Mouse (Mus musculus) CH12.LX (cell line): ENCODE data around the gene Zbtb11.

Experiments
- CTCF ChIP-seq, 2 experiments: IDR thresholded peaks in 1 of 2; conservative IDR thresholded peaks in 1 of 2; 2 replicates each; pipeline ENCODE4 v1.5.1; 2011 to 2012; ENCODE audit warnings: low read depth in 2 of 2, low read length in 2 of 2, improper control_type of control experiment in 1 of 2, inconsistent platforms in 1 of 2, mild to moderate bottlenecking in 1 of 2, moderate library complexity in 1 of 2
- E2F4 ChIP-seq: IDR thresholded peaks from 2 replicates; pipeline ENCODE4 v1.6.1; 2011; ENCODE audit warnings: low read depth, low read length, improper control_type of control experiment; ENCODE audit not compliant: insufficient replicate concordance
- JUN ChIP-seq: IDR thresholded peaks from 2 replicates; pipeline ENCODE4 v1.6.1; 2011; ENCODE audit warnings: low read depth, mild to moderate bottlenecking, low read length, improper control_type of control experiment, moderate library complexity; ENCODE audit not compliant: insufficient read depth
- MAZ ChIP-seq: IDR thresholded peaks from 2 replicates; pipeline ENCODE4 v1.6.1; 2012; ENCODE audit warnings: low read depth, mild to moderate bottlenecking, inconsistent platforms, low read length, improper control_type of control experiment, moderate library complexity
- POLR2A ChIP-seq: IDR thresholded peaks from 2 replicates; pipeline ENCODE4 v1.6.1; 2011; ENCODE audit warnings: low read depth, mild to moderate bottlenecking, improper control_type of control experiment, low read length

DNA sequence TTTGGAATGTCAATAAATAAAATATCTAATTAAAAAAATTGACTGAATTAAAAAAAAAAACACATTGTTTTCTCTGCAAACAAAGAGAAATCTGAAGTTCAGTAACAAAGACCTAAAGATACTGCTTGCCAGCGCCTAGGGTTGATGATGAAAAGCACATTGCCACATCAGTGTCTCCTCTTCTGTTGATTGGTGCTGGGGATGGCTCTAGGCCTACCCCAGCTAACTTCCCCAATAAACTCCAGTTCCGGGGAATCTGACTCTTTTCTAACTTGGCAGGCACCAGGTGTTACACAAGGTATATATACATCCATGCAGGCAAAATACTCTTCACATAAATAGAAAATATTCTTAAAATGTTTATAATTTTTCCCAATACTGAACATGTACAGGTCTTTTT, 20.6 kb downstream of the Zbtb11 start:
- TF ChIP-seq E2F4 (no peak), CTCF (conservative IDR thresholded peaks at IDR 0.05 in 1 of 2, IDR thresholded peaks at IDR 0.05 in 1 of 2; ENCODE audit: low read depth in 2 of 2, low read length in 2 of 2) (no peak), POLR2A (no peak), MAZ (no peak), JUN (no peak)
